Mouse (Mus musculus) hindbrain, embryonic 12.5 days (tissue): ENCODE measurements around the gene Defa33. TPM values are rescaled to one million over a fixed set of nuclear protein-coding genes. Genes with fewer than 3 reads are reported as not detected.
"Not testable (repeated sequence)": the region's sequence is repeated elsewhere in the genome, so short reads cannot be mapped to it uniquely, and the experiment has no call there.

Experiments used
- ATAC-seq: fragments of 200-750 bp; cut with Nextera tagmentation; 2 replicates; pipeline ENCODE4 v1.8.0; 2017; ENCODE audit warnings: moderate TSS enrichment; ENCODE audit not compliant: low FRiP score
- H3K27ac ChIP-seq: fragments of 300-500 bp; sonication (generic); 2 replicates; pipeline ENCODE4 v1.5.1; 2016; ENCODE audit warnings: mild to moderate bottlenecking
- H3K27me3 ChIP-seq: fragments of 300-500 bp; sonication (generic); 2 replicates; pipeline ENCODE4 v1.6.1; 2016; ENCODE audit warnings: mild to moderate bottlenecking
- H3K36me3 ChIP-seq: fragments of 300-500 bp; sonication (generic); 2 replicates; pipeline ENCODE4 v1.6.1; 2016; ENCODE audit warnings: mild to moderate bottlenecking
- H3K4me1 ChIP-seq: fragments of 300-500 bp; sonication (generic); 2 replicates; pipeline ENCODE4 v1.6.1; 2016
- H3K4me2 ChIP-seq: fragments of 300-500 bp; sonication (generic); replicated peaks from 2 replicates; pipeline ENCODE4 v1.6.1; 2016; ENCODE audit warnings: mild to moderate bottlenecking
- H3K4me3 ChIP-seq: fragments of 300-500 bp; sonication (generic); 2 replicates; pipeline ENCODE4 v1.5.1; 2016; ENCODE audit warnings: mild to moderate bottlenecking
- H3K9ac ChIP-seq: fragments of 300-500 bp; sonication (generic); 2 replicates; pipeline ENCODE4 v1.6.1; 2016; ENCODE audit warnings: mild to moderate bottlenecking, moderate library complexity
- H3K9me3 ChIP-seq: fragments of 300-500 bp; sonication (generic); replicated peaks from 2 replicates; pipeline ENCODE4 v1.6.1; 2016; ENCODE audit warnings: mild to moderate bottlenecking
- WGBS: fragments of 180-500 bp; shearing (Covaris S2); methylation state at CpG from one replicate; pipeline ENCODE4 v1.1.7; 2016; 5-methylcytosine and 5-hydroxymethylcytosine counted together
- polyA plus RNA-seq: library from polyadenylated mRNA; unstranded; fragments of >200 nt; fragmentation: Nextera tagmentation; extraction: Ambion mirVana; gene quantifications from 2 replicates; pipeline ENCODE4 v1.2.1, GENCODE M21; 2016

Defa33 gene
- polyA plus RNA-seq = not detected in 2 replicates

DNA sequence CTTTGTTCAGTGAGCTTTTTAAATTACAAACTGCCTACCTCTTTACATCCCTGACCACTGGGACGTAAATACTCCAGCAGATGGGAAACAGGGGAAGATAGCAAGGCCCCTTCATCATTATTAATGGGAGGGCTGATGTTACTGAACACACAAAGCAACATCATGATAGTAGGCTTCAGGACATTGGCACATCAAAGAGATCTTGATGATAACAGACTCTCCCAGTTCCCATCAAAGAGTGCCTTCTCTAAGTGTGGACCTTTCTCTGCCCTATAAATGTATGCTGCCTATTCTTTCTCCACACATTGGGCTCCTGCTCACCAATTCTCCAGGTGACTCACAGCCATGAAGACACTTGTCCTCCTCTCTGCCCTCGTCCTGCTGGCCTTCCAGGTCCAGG, at the start of gene Defa33:
Gene Defa33, plus strand, starts transcription at position 301 of the 400 bp plus-strand sequence.
- not testable (repeated sequence) for H3K4me1 ChIP-seq, H3K27ac ChIP-seq, H3K4me2 ChIP-seq, H3K9me3 ChIP-seq, H3K9ac ChIP-seq, H3K27me3 ChIP-seq, ATAC-seq, H3K36me3 ChIP-seq, H3K4me3 ChIP-seq
- no CpG with 5 or more reads among the region's 2 CpGs for WGBS

DNA sequence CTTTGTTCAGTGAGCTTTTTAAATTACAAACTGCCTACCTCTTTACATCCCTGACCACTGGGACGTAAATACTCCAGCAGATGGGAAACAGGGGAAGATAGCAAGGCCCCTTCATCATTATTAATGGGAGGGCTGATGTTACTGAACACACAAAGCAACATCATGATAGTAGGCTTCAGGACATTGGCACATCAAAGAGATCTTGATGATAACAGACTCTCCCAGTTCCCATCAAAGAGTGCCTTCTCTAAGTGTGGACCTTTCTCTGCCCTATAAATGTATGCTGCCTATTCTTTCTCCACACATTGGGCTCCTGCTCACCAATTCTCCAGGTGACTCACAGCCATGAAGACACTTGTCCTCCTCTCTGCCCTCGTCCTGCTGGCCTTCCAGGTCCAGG, 13.4 kb upstream of the Defa33 start, which contains the start of gene Defa2:
Gene Defa2, plus strand, starts transcription at position 301 of the 400 bp plus-strand sequence.
- not testable (repeated sequence) for H3K27me3 ChIP-seq, H3K27ac ChIP-seq, H3K4me3 ChIP-seq, H3K4me2 ChIP-seq, H3K9me3 ChIP-seq, H3K9ac ChIP-seq, H3K36me3 ChIP-seq, H3K4me1 ChIP-seq, ATAC-seq
- 80% methylated on average over 1 of the region's 2 CpGs for WGBS

DNA sequence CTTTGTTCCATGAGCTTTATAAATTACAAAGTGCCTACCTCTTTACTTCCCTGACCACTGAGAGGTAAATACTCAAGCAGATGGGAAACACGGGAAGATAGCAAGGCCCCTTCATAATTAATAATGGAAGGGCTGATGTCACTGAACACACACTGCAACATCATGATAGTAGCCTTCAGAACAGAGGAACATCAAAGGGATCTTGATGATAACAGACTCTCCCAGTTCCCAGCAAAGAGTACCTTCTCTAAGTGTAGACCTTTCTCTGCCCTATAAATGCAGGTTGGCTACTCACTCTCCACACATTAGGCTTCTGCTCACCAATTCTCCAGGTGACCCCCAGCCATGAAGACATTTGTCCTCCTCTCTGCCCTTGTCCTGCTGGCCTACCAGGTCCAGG, 35.5 kb downstream of the Defa33 start, which contains the start of gene Defa36:
Gene Defa36, plus strand, starts transcription at position 301 of the 400 bp plus-strand sequence.
- H3K36me3 ChIP-seq, H3K4me2 ChIP-seq, H3K9me3 ChIP-seq, H3K4me1 ChIP-seq, H3K27ac ChIP-seq, H3K9ac ChIP-seq, H3K27me3 ChIP-seq, H3K4me3 ChIP-seq, ATAC-seq: not testable (repeated sequence)
- no CpG with 5 or more reads among the region's 1 CpGs for WGBS

Other genes with a start within 250 kb of the Defa33 start
- gene Defa22, start 229.5 kb upstream of the Defa33 start, polyA plus RNA-seq = not detected in 2 replicates
- gene Defa31, start 200.2 kb upstream of the Defa33 start, polyA plus RNA-seq = not detected in 2 replicates
- not detected in 2 replicates for gene Gm15293, start 190.2 kb upstream of the Defa33 start, polyA plus RNA-seq
- not detected in 2 replicates for gene Gm15292, start 142.1 kb upstream of the Defa33 start, polyA plus RNA-seq
- not detected in 2 replicates for gene Defa27, start 76.3 kb upstream of the Defa33 start, polyA plus RNA-seq
- not detected in 2 replicates for gene Defa29, start 64.8 kb upstream of the Defa33 start, polyA plus RNA-seq
- not detected in 2 replicates for gene Defa2, start 13.3 kb upstream of the Defa33 start, polyA plus RNA-seq
- gene Defa36, start 35.6 kb downstream of the Defa33 start, polyA plus RNA-seq = not detected in 2 replicates
- not detected in 2 replicates for gene Gm7849, start 64.7 kb downstream of the Defa33 start, polyA plus RNA-seq
- not detected in 2 replicates for gene Defa20, start 117.4 kb downstream of the Defa33 start, polyA plus RNA-seq
- not detected in 2 replicates for gene Defa32, start 137.2 kb downstream of the Defa33 start, polyA plus RNA-seq
- not detected in 2 replicates for gene Defa37, start 173.6 kb downstream of the Defa33 start, polyA plus RNA-seq
- not detected in 2 replicates for gene Defa28, start 191.2 kb downstream of the Defa33 start, polyA plus RNA-seq
- not detected in 2 replicates for gene Gm7861, start 202.7 kb downstream of the Defa33 start, polyA plus RNA-seq
- not detected in 2 replicates for gene Defa26, start 226.4 kb downstream of the Defa33 start, polyA plus RNA-seq